Mouse (Mus musculus) T-cell, adult 66 days (primary cell): ENCODE measurements around the gene March4. TPM values are rescaled to one million over a fixed set of nuclear protein-coding genes. Genes with fewer than 3 reads are reported as not detected.

Source experiments
- total RNA-seq, 2 experiments: library from RNA; stranded (reverse); gene quantifications; 3 replicates in 1 of 2; 4 replicates in 1 of 2; pipeline ENCODE4 v1.2.4; 2023

Gene March4
- not detected for total RNA-seq

DNA sequence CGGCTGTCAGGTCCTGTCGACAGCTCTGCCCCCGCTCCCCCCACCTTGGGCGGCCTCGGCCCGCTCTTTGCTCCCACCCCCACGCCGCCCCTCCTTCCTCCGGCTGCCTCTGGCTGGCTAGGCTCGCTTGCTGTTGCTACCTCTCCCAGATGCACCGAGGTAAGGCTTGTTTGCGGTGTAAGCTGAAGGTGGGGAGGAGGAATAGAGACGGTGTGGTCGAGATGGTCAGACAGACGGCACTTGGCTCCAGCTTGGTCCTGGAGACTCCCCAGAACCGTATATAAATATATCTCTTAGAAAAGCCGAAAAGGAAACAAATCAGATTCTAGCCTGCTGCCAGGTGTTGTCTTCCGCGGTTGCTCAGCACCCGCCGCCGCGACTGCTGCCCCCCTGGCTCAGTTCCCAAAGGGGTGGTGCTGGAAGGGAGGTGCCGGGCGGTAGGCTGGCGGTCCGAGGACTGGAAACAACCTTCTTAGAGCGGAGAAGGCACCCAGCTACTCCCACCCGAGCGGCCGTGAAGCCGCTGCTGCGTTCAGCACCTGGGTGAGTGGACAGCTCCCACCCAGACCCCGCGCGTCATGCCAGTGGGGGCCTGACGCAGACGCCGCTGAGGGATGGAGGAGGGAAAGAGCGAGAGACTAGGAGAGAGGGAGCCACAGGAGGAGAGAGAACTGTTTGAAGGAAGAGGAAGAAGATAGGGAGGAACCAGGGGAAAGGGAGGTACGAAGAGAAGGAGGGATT, at the start of gene March4:
TSS of gene March4 (minus strand) at position 320 of the 741 bp plus-strand sequence.

DNA sequence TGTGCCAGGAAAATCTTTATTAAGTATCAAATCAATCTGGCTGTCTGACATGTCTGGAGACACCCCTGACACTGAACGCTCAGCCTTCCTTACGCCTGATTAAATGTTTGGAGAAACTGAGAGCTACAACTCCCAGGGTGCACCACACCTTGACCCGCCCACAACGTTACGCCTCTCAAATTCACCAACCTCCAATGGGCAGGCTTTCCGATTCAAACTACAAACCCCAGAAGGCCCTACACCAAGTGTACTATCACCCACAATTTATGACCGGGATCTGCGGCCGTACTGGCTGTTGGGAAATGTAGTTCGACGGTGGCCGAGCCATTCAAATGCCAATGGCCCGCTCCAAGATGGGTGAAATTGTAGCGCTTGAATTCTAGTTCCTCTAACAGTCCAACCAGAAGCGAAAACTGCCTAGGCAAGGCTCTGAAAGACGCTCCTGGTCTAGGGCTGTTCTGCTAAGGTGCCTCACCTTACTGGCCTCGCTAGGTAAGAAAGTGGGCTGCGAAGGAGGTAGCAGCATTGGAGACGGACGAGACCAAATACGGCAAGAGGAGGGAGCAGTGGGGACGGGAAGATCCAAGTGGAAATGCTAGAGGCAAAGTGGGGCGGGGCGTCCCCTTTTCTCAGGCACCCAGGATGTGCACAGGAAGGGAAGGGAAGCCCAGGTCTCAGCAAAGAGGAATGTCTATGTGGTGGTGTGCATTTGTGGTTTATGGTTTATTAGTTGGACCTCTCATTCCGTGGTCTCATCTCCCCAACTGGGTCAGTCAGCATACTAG, 46.4 kb upstream of the March4 start, which contains the start of gene Smarcal1:
TSS of gene Smarcal1 (plus strand) at position 305 of the 785 bp plus-strand sequence.

Other genes with a start within 250 kb of the March4 start
- gene Xrcc5, start 229.5 kb downstream of the March4 start, total RNA-seq, result 10 to 100 TPM; 23.7 to 26.0 TPM
- 10 to 100 TPM; 33.4 to 38.1 TPM for gene Smarcal1, start 46.3 kb upstream of the March4 start, total RNA-seq
- gene Ankar, start 163.6 kb upstream of the March4 start, total RNA-seq, result not detected
- gene Rpl37a, start 174.4 kb upstream of the March4 start, total RNA-seq, result 1,000 to 10,000 TPM; 3,592 to 3,632 TPM